Mouse (Mus musculus) liver, embryonic 12.5 days (tissue): ENCODE measurements around the gene Slc10a6. TPM values are rescaled to one million over a fixed set of nuclear protein-coding genes. Genes with fewer than 3 reads are reported as not detected.

Source experiments
- ATAC-seq: fragments of 200-750 bp; cut with Nextera tagmentation; 2 replicates; pipeline ENCODE4 v1.8.0; 2017; ENCODE audit warnings: moderate number of reproducible peaks, mild to moderate bottlenecking, moderate library complexity
- H3K27ac ChIP-seq: fragments of 300-500 bp; sonication (generic); 2 replicates; pipeline ENCODE4 v1.5.1; 2016; ENCODE audit warnings: mild to moderate bottlenecking
- H3K27me3 ChIP-seq: fragments of 300-500 bp; sonication (generic); replicated peaks from 2 replicates; pipeline ENCODE4 v1.6.1; 2016; ENCODE audit warnings: mild to moderate bottlenecking, moderate library complexity
- H3K36me3 ChIP-seq: fragments of 300-500 bp; sonication (generic); 2 replicates; pipeline ENCODE4 v1.6.1; 2016; ENCODE audit warnings: mild to moderate bottlenecking, moderate library complexity
- H3K4me1 ChIP-seq: fragments of 300-500 bp; sonication (generic); 2 replicates; pipeline ENCODE4 v1.6.1; 2016
- H3K4me2 ChIP-seq: fragments of 300-500 bp; sonication (generic); 2 replicates; pipeline ENCODE4 v1.6.1; 2016; ENCODE audit warnings: mild to moderate bottlenecking, moderate library complexity
- H3K4me3 ChIP-seq: fragments of 300-500 bp; sonication (generic); 2 replicates; pipeline ENCODE4 v1.5.1; 2016; ENCODE audit warnings: mild to moderate bottlenecking, moderate library complexity
- H3K9ac ChIP-seq: fragments of 300-500 bp; sonication (generic); 2 replicates; pipeline ENCODE4 v1.6.1; 2016; ENCODE audit warnings: mild to moderate bottlenecking, moderate library complexity
- H3K9me3 ChIP-seq: fragments of 300-500 bp; sonication (generic); replicated peaks from 2 replicates; pipeline ENCODE4 v1.6.1; 2016; ENCODE audit warnings: mild to moderate bottlenecking, moderate library complexity
- whole genome bisulfite sequencing: fragments of 180-500 bp; shearing (Covaris S2); methylation state at CpG from one replicate; pipeline ENCODE4 v1.1.7; 2016; ENCODE audit not compliant: insufficient replicate concordance; 5-methylcytosine and 5-hydroxymethylcytosine counted together
- polyA plus RNA-seq: library from polyadenylated mRNA; unstranded; fragments of >200 nt; fragmentation: Nextera tagmentation; extraction: Ambion mirVana; gene quantifications from 2 replicates; pipeline ENCODE4 v1.2.1, GENCODE M21; 2016

Slc10a6 gene
- not detected in 2 replicates for polyA plus RNA-seq

GRCm38 (mm10) chr5:103629111-103629764, at the start of gene Slc10a6:
Gene Slc10a6 (minus strand): TSS chr5:103629403.
- no peak for ATAC-seq
- H3K27me3 ChIP-seq, result no peaks in the 10 kb centered on the region
- H3K4me1 ChIP-seq, result no peaks in the 10 kb centered on the region
- no peak within 1 kb of the TSS for H3K27ac ChIP-seq
- H3K36me3 ChIP-seq, result no peaks in the 10 kb centered on the region
- WGBS, result 67% methylated on average over 17 of the region's 17 CpGs
- no peak within 1 kb of the TSS for H3K9ac ChIP-seq
- no peak within 1 kb of the TSS for H3K4me3 ChIP-seq
- no peak within 1 kb of the TSS for H3K4me2 ChIP-seq
- no peaks in the 10 kb centered on the region for H3K9me3 ChIP-seq

GRCm38 (mm10) chr5:103678974-103679373, 49.8 kb upstream of the Slc10a6 start:
- Histone ChIP-seq H3K9ac (no peak overlapping the region), H3K36me3 (no peaks in the 10 kb centered on the region), H3K27ac (no peak overlapping the region), H3K27me3 (no peaks in the 10 kb centered on the region; the same call in none of the 2 replicates), H3K9me3 (no peaks in the 10 kb centered on the region), H3K4me3 (no peak overlapping the region), H3K4me2 (no peak overlapping the region), H3K4me1 (no peaks in the 10 kb centered on the region)
- ATAC-seq, result no peak
- 77% methylated on average over 5 of the region's 5 CpGs for WGBS

- Histone ChIP-seq H3K4me1 (no peaks in the 10 kb centered on the region), H3K27me3 (no peaks in the 10 kb centered on the region; the same call in none of the 2 replicates), H3K9me3 (no peaks in the 10 kb centered on the region), H3K4me3 (no peak overlapping the region), H3K27ac (no peak overlapping the region), H3K36me3 (no peaks in the 10 kb centered on the region), H3K4me2 (no peak overlapping the region), H3K9ac (no peak overlapping the region)
- 78% methylated on average over 6 of the region's 6 CpGs for WGBS
- no peak for ATAC-seq
These were observed 48.7 kb upstream of the Slc10a6 start for GRCm38 (mm10) chr5:103677894-103678293.

GRCm38 (mm10) chr5:103676289-103676881, 47.2 kb upstream of the Slc10a6 start:
- Histone ChIP-seq H3K4me1 (no peaks in the 10 kb centered on the region), H3K27me3 (peaks cover 8% of the 10 kb centered on the region), H3K4me3 (no peak overlapping the region), H3K9me3 (no peaks in the 10 kb centered on the region), H3K4me2 (no peak overlapping the region), H3K9ac (no peak overlapping the region), H3K27ac (no peak overlapping the region), H3K36me3 (no peaks in the 10 kb centered on the region)
- no peak for ATAC-seq
- WGBS, result 72% methylated on average over 6 of the region's 6 CpGs

GRCm38 (mm10) chr5:103674482-103674881, 45.3 kb upstream of the Slc10a6 start:
- H3K9me3 ChIP-seq, result no peaks in the 10 kb centered on the region
- no peaks in the 10 kb centered on the region for H3K4me1 ChIP-seq
- H3K36me3 ChIP-seq, result no peaks in the 10 kb centered on the region
- peaks cover 8% of the 10 kb centered on the region; the same call in 1 of the 2 replicates for H3K27me3 ChIP-seq
- no peak overlapping the region for H3K4me3 ChIP-seq
- WGBS, result 59% methylated on average over 6 of the region's 6 CpGs
- H3K4me2 ChIP-seq, result no peak overlapping the region
- no peak overlapping the region for H3K27ac ChIP-seq
- H3K9ac ChIP-seq, result no peak overlapping the region
- ATAC-seq, result no peak

- H3K4me3 ChIP-seq, result no peak overlapping the region
- H3K9me3 ChIP-seq, result no peaks in the 10 kb centered on the region
- no peak overlapping the region for H3K27ac ChIP-seq
- H3K9ac ChIP-seq, result no peak overlapping the region
- ATAC-seq, result no peak
- 60% methylated on average over 4 of the region's 4 CpGs for WGBS
- no peaks in the 10 kb centered on the region for H3K36me3 ChIP-seq
- no peak overlapping the region for H3K4me2 ChIP-seq
- peaks cover 8% of the 10 kb centered on the region; the same call in 1 of the 2 replicates for H3K27me3 ChIP-seq
- no peaks in the 10 kb centered on the region for H3K4me1 ChIP-seq
These were observed 44.4 kb upstream of the Slc10a6 start for GRCm38 (mm10) chr5:103673611-103674010.

- no peaks in the 10 kb centered on the region for H3K9me3 ChIP-seq
- no peaks in the 10 kb centered on the region for H3K36me3 ChIP-seq
- H3K4me1 ChIP-seq, result no peaks in the 10 kb centered on the region
- H3K4me2 ChIP-seq, result no peak overlapping the region
- no peak for ATAC-seq
- H3K4me3 ChIP-seq, result no peak overlapping the region
- 43% methylated on average over 3 of the region's 3 CpGs for WGBS
- H3K9ac ChIP-seq, result no peak overlapping the region
- H3K27ac ChIP-seq, result no peak overlapping the region
- 0 out of 2 replicates have a peak, but pooled peaks cover 8% of the 10 kb centered on the region for H3K27me3 ChIP-seq
These were observed 42.7 kb upstream of the Slc10a6 start for GRCm38 (mm10) chr5:103671858-103672257.

- no peak overlapping the region for H3K4me3 ChIP-seq
- H3K36me3 ChIP-seq, result no peaks in the 10 kb centered on the region
- H3K27ac ChIP-seq, result no peak overlapping the region
- no peak for ATAC-seq
- no peaks in the 10 kb centered on the region for H3K9me3 ChIP-seq
- no peak overlapping the region for H3K4me2 ChIP-seq
- WGBS, result 58% methylated on average over 2 of the region's 2 CpGs
- no peaks in the 10 kb centered on the region for H3K27me3 ChIP-seq
- H3K4me1 ChIP-seq, result no peaks in the 10 kb centered on the region
- H3K9ac ChIP-seq, result no peak overlapping the region
These were observed 36.7 kb upstream of the Slc10a6 start for GRCm38 (mm10) chr5:103665876-103666275.

- no peaks in the 10 kb centered on the region for H3K27me3 ChIP-seq
- H3K4me1 ChIP-seq, result no peaks in the 10 kb centered on the region
- H3K36me3 ChIP-seq, result no peaks in the 10 kb centered on the region
- no peak overlapping the region for H3K4me2 ChIP-seq
- H3K4me3 ChIP-seq, result no peak overlapping the region
- 69% methylated on average over 9 of the region's 9 CpGs for WGBS
- H3K27ac ChIP-seq, result no peak overlapping the region
- no peaks in the 10 kb centered on the region for H3K9me3 ChIP-seq
- no peak overlapping the region for H3K9ac ChIP-seq
- ATAC-seq, result no peak
These were observed 35.7 kb upstream of the Slc10a6 start for GRCm38 (mm10) chr5:103664932-103665331.

GRCm38 (mm10) chr5:103659571-103659970, 30.4 kb upstream of the Slc10a6 start:
- 23% methylated on average over 3 of the region's 3 CpGs for WGBS
- H3K4me3 ChIP-seq, result no peak overlapping the region
- no peaks in the 10 kb centered on the region for H3K36me3 ChIP-seq
- no peak for ATAC-seq
- peaks cover 14% of the 10 kb centered on the region for H3K27me3 ChIP-seq
- H3K4me1 ChIP-seq, result peaks cover 17% of the 10 kb centered on the region; the same call in 1 of the 2 replicates
- no peak overlapping the region for H3K9ac ChIP-seq
- H3K4me2 ChIP-seq, result no peak overlapping the region
- H3K27ac ChIP-seq, result no peak overlapping the region
- no peaks in the 10 kb centered on the region for H3K9me3 ChIP-seq

- no peak for ATAC-seq
- peaks cover 14% of the 10 kb centered on the region for H3K27me3 ChIP-seq
- H3K36me3 ChIP-seq, result no peaks in the 10 kb centered on the region
- no peak overlapping the region for H3K27ac ChIP-seq
- 46% methylated on average over 5 of the region's 5 CpGs for WGBS
- no peak overlapping the region for H3K4me3 ChIP-seq
- no peak overlapping the region for H3K9ac ChIP-seq
- no peaks in the 10 kb centered on the region for H3K9me3 ChIP-seq
- no peak overlapping the region for H3K4me2 ChIP-seq
- H3K4me1 ChIP-seq, result peaks cover 17% of the 10 kb centered on the region; the same call in 1 of the 2 replicates
These were observed 29.7 kb upstream of the Slc10a6 start for GRCm38 (mm10) chr5:103658921-103659320.

GRCm38 (mm10) chr5:103655346-103656118, 26.3 kb upstream of the Slc10a6 start, which contains the start of gene 1700016H13Rik:
Gene 1700016H13Rik (minus strand): TSS chr5:103656010.
- Histone ChIP-seq H3K4me1 (peaks cover 17% of the 10 kb centered on the region; the same call in 1 of the 2 replicates), H3K27me3 (peaks cover 14% of the 10 kb centered on the region), H3K36me3 (no peaks in the 10 kb centered on the region), H3K9ac (peak within 1 kb of the TSS; percentile 64), H3K27ac (no peak within 1 kb of the TSS), H3K4me2 (peak within 1 kb of the TSS; percentile 96), H3K4me3 (peak within 1 kb of the TSS; percentile 63), H3K9me3 (no peaks in the 10 kb centered on the region)
- 1% methylated on average over 52 of the region's 56 CpGs for WGBS
- ATAC-seq, result peak; percentile 77
